ENCODE assay signal across 17 mouse cellular contexts in genomic region chr10:63156351-63156750, GRCm38 (mm10). TPM values are rescaled to one million over a fixed set of nuclear protein-coding genes. Genes with fewer than 3 reads are reported as not detected.
A peak's percentile ranks its signal among the peaks of the same experiment; 100 is the strongest.
DNase-seq lines count a peak whose midpoint lies in the region; ATAC-seq and TF ChIP-seq lines count a peak whose summit lies in the region.
"Had no signal": no experiment of that assay in that cellular context is flagged by ENCODE, and none has a peak within 500 bp of the region (broad histone marks: within the 10 kb centered on the region; RNA-seq: fewer than 3 reads in every experiment).

No protein-coding gene starts in this region.

- TF ChIP-seq RAD21 in MEL (IDR thresholded peaks at IDR 0.05; ENCODE audit: low read depth, low read length), result no peak; the same call in 1 of the 2 replicates

- no peak for ATAC-seq in heart, embryonic 15.5 days (replicated peaks; ENCODE audit: insufficient number of reproducible peaks, insufficient read depth, low FRiP score, low read depth)
- ATAC-seq in liver, embryonic 14.5 days (ENCODE audit: insufficient read depth), result no peak
- ATAC-seq in liver, embryonic 11.5 days (replicated peaks; ENCODE audit: low FRiP score), result no peak

- TF ChIP-seq POLR2A in MEL (IDR thresholded peaks at IDR 0.05; ENCODE audit: control insufficient read depth in 1 of 2, insufficient read depth in 1 of 2, low read depth in 1 of 2, low read length in 2 of 2, poor library complexity in 1 of 2), result no peak
- TF ChIP-seq POLR2A in small intestine, adult 2 months (IDR thresholded peaks at IDR 0.05; ENCODE audit: low read depth, low read length), result no peak

- H3K4me2 ChIP-seq in heart, embryonic 15.5 days, result no peak overlapping the region
- H3K4me2 ChIP-seq in liver, embryonic 14.5 days (ENCODE audit: low read depth), result no peak overlapping the region
- H3K4me2 ChIP-seq in liver, embryonic 11.5 days, result no peak overlapping the region
- H3K4me2 ChIP-seq: embryonic facial prominence, embryonic 12.5 days; limb, embryonic 15.5 days; midbrain, embryonic 11.5 days had no signal

- no peak overlapping the region for H3K4me3 ChIP-seq in heart, embryonic 15.5 days
- no peak overlapping the region for H3K4me3 ChIP-seq in liver, embryonic 14.5 days (ENCODE audit: insufficient read depth in 1 of 2, low read depth in 2 of 2, low read length in 2 of 2)
- no peak overlapping the region for H3K4me3 ChIP-seq in liver, embryonic 11.5 days (ENCODE audit: low read depth, low read length)
- no peak overlapping the region for H3K4me3 ChIP-seq in MEL (ENCODE audit: control insufficient read depth in 1 of 2, insufficient read depth in 1 of 2, low read depth in 2 of 2, low read length in 2 of 2)
- no peak overlapping the region for H3K4me3 ChIP-seq in small intestine, adult 2 months (ENCODE audit: low read depth, low read length)
- H3K4me3 ChIP-seq: embryonic facial prominence, embryonic 12.5 days; limb, embryonic 15.5 days had no signal

- DNase-seq in heart, postnatal 25 days (ENCODE audit: low spot score), result no peak
- no peak for DNase-seq in liver, embryonic 14.5 days (ENCODE audit: low read depth in 3 of 3, low spot score in 3 of 3)
- DNase-seq in liver, embryonic 11.5 days (ENCODE audit: low spot score), result no peak
- DNase-seq in MEL (ENCODE audit: low read depth, low spot score), result peak; percentile 23
- no peak for DNase-seq in right cerebral cortex, postnatal 4 days
- DNase-seq: cerebellum, adult 11-12 months; cerebellum, postnatal 36 days; thymus, postnatal 25 days had no signal

- peak overlapping the region; percentile 92 for H3K27ac ChIP-seq in heart, embryonic 15.5 days
- H3K27ac ChIP-seq in liver, embryonic 14.5 days, result no peak overlapping the region
- H3K27ac ChIP-seq in liver, embryonic 11.5 days (ENCODE audit: low read depth, low read length), result no peak overlapping the region
- no peak overlapping the region for H3K27ac ChIP-seq in MEL (ENCODE audit: control insufficient read depth, low read depth, low read length)
- peak overlapping the region; percentile 44 for H3K27ac ChIP-seq in small intestine, adult 2 months (ENCODE audit: insufficient read depth, low read depth, low read length)
- H3K27ac ChIP-seq: embryonic facial prominence, embryonic 12.5 days; limb, embryonic 15.5 days had no signal

- 86% methylated on average over 1 of the region's 1 CpGs for WGBS in heart, embryonic 15.5 days
- 73% methylated on average over 1 of the region's 1 CpGs for WGBS in liver, embryonic 14.5 days (ENCODE audit: insufficient replicate concordance)
- 86% methylated on average over 1 of the region's 1 CpGs for WGBS in liver, embryonic 11.5 days
- 93% methylated on average over 1 of the region's 1 CpGs for WGBS in small intestine, adult 2 months

- H3K79me2 ChIP-seq in MEL (ENCODE audit: control insufficient read depth, insufficient read depth, low read length, poor library complexity), result no peaks in the 10 kb centered on the region

- intact Hi-C loops in heart, postnatal 25 days (cut with DNase I), result no loop called here

- H3K4me1 ChIP-seq in heart, embryonic 15.5 days (replicated peaks), result peaks cover 31% of the 10 kb centered on the region
- peaks cover 10 to 17% of the 10 kb centered on the region in 2 experiments for H3K4me1 ChIP-seq in liver, embryonic 14.5 days (replicated peaks; ENCODE audit: control insufficient read depth in 2 of 2, insufficient read depth in 2 of 2, low read length in 1 of 2)
- H3K4me1 ChIP-seq in liver, embryonic 11.5 days (replicated peaks; ENCODE audit: control insufficient read depth, insufficient read depth, low read length), result peaks cover 8% of the 10 kb centered on the region
- 0 out of 4 replicates have a peak, but pooled peaks cover 0 to 4% of the 10 kb centered on the region in 2 experiments for H3K4me1 ChIP-seq in MEL (ENCODE audit: control insufficient read depth in 1 of 2, insufficient read depth in 2 of 2, low read length in 2 of 2)
- peaks cover 17% of the 10 kb centered on the region; the same call in 1 of the 2 replicates for H3K4me1 ChIP-seq in small intestine, adult 2 months (ENCODE audit: control insufficient read depth, insufficient read depth, insufficient read length, low read length)
- H3K4me1 ChIP-seq: embryonic facial prominence, embryonic 12.5 days; limb, embryonic 15.5 days had no signal

- no peaks in the 10 kb centered on the region for H3K9me3 ChIP-seq in heart, embryonic 15.5 days (replicated peaks)
- no peaks in the 10 kb centered on the region for H3K9me3 ChIP-seq in liver, embryonic 14.5 days (ENCODE audit: control insufficient read depth, low read length)
- no peaks in the 10 kb centered on the region for H3K9me3 ChIP-seq in liver, embryonic 11.5 days (ENCODE audit: control insufficient read depth, low read length)
- no peaks in the 10 kb centered on the region for H3K9me3 ChIP-seq in MEL (replicated peaks; ENCODE audit: insufficient read depth, low read length)
- H3K9me3 ChIP-seq: embryonic facial prominence, embryonic 12.5 days; limb, embryonic 15.5 days had no signal

- TF ChIP-seq CTCF in liver, embryonic 14.5 days (IDR thresholded peaks at IDR 0.05; ENCODE audit: low read depth), result peak; percentile 8; the same call in 1 of the 2 replicates
- peak; percentile 14 to 34 (median 24); a peak in 2 of 6 replicates for TF ChIP-seq CTCF in MEL (IDR thresholded peaks at IDR 0.05 in 2 of 3, conservative IDR thresholded peaks at IDR 0.05 in 1 of 3; ENCODE audit: control insufficient read depth in 1 of 3, insufficient read depth in 1 of 3, low read depth in 2 of 3, low read length in 3 of 3, poor library complexity in 1 of 3, severe bottlenecking in 1 of 3)
- TF ChIP-seq CTCF in small intestine, adult 2 months (IDR thresholded peaks at IDR 0.05; ENCODE audit: extremely low read depth, insufficient read length, insufficient replicate concordance, low read depth, low read length), result no peak

- no peaks in the 10 kb centered on the region for H3K36me3 ChIP-seq in heart, embryonic 15.5 days
- no peaks in the 10 kb centered on the region for H3K36me3 ChIP-seq in liver, embryonic 14.5 days (replicated peaks; ENCODE audit: control insufficient read depth, insufficient read depth, low read depth)
- H3K36me3 ChIP-seq in liver, embryonic 11.5 days (ENCODE audit: control insufficient read depth, insufficient read depth, low read length), result no peaks in the 10 kb centered on the region
- no peaks in the 10 kb centered on the region for H3K36me3 ChIP-seq in MEL (ENCODE audit: control insufficient read depth in 1 of 2, insufficient read depth in 2 of 2, low read length in 2 of 2)
- no peaks in the 10 kb centered on the region for H3K36me3 ChIP-seq in small intestine, adult 2 months (ENCODE audit: control insufficient read depth, insufficient read depth, low read length)
- H3K36me3 ChIP-seq: embryonic facial prominence, embryonic 12.5 days; limb, embryonic 15.5 days had no signal

- TF ChIP-seq EP300 in liver, embryonic 14.5 days (IDR thresholded peaks at IDR 0.05; ENCODE audit: low read depth), result no peak
- no peak for TF ChIP-seq EP300 in MEL (IDR thresholded peaks at IDR 0.05; ENCODE audit: low read depth in 1 of 2, low read length in 2 of 2)

- H3K27me3 ChIP-seq in heart, embryonic 15.5 days, result no peaks in the 10 kb centered on the region
- H3K27me3 ChIP-seq in liver, embryonic 14.5 days (ENCODE audit: control insufficient read depth, insufficient read depth, low read length), result no peaks in the 10 kb centered on the region
- no peaks in the 10 kb centered on the region for H3K27me3 ChIP-seq in liver, embryonic 11.5 days (replicated peaks; ENCODE audit: control insufficient read depth, insufficient read depth, low read length)
- H3K27me3 ChIP-seq in MEL (ENCODE audit: control insufficient read depth in 1 of 2, insufficient read depth in 2 of 2, low read length in 2 of 2), result no peaks in the 10 kb centered on the region; a peak in 1 of 4 replicates
- no peaks in the 10 kb centered on the region for H3K27me3 ChIP-seq in small intestine, adult 2 months (ENCODE audit: control insufficient read depth, insufficient read depth, low read length)
- H3K27me3 ChIP-seq: embryonic facial prominence, embryonic 12.5 days; limb, embryonic 15.5 days had no signal

- H3K9ac ChIP-seq in heart, embryonic 15.5 days, result no peak overlapping the region
- no peak overlapping the region for H3K9ac ChIP-seq in liver, embryonic 14.5 days (replicated peaks)
- no peak overlapping the region for H3K9ac ChIP-seq in liver, embryonic 11.5 days (ENCODE audit: low read depth, low read length)
- H3K9ac ChIP-seq in MEL (ENCODE audit: control insufficient read depth, low read depth, low read length, poor library complexity, severe bottlenecking), result no peak overlapping the region
- H3K9ac ChIP-seq: embryonic facial prominence, embryonic 12.5 days; limb, embryonic 15.5 days had no signal

TF ChIP-seq in MEL, 35 proteins besides CTCF, POLR2A, EP300 and RAD21:
- TF ChIP-seq SIN3A (IDR thresholded peaks at IDR 0.05; ENCODE audit: low read length) (no peak), SMC3 (IDR thresholded peaks at IDR 0.05; ENCODE audit: low read depth, low read length) (0 out of 2 replicates have a peak, but pooled peaks have one; percentile 13)
TF ChIP-seq in MEL: peak in this region for 1.

RNA-seq across cellular contexts. Expression of gene Mypn, which starts 47.4 kb away (rescaled TPM):
- polyA plus RNA-seq in heart, embryonic 15.5 days (2015; fragmentation: Nextera tagmentation; extraction: Ambion mirVana), result 8.7 and 9.9 TPM in 2 replicates
- total RNA-seq in heart, postnatal 25 days (2021), result 100 to 1,000 TPM; 101 to 108 TPM
- polyA plus RNA-seq in liver, embryonic 14.5 days (2012; rRNA removed), result 0.02 and 0.03 TPM in 2 replicates
- polyA plus RNA-seq in liver, embryonic 14.5 days (2014; fragmentation: Nextera tagmentation; extraction: Ambion mirVana), result 0.05 and 0.13 TPM in 2 replicates
- polyA plus RNA-seq in liver, embryonic 11.5 days (2014; fragmentation: Nextera tagmentation; extraction: Ambion mirVana), result 0.16 and 0.30 TPM in 2 replicates
- not detected in 2 replicates for total RNA-seq in MEL (2012; rRNA removed)
- polyA plus RNA-seq in MEL (2012; ENCODE audit: insufficient read depth in 1 of 2, insufficient read length in 2 of 2, low read depth in 1 of 2, low replicate concordance in 2 of 2, missing spikeins in 1 of 2), result not detected
- polyA plus RNA-seq in small intestine, adult 2 months (2012; rRNA removed), result 0.05 TPM in 2 replicates
- total RNA-seq: hematopoietic stem cell, adult 5-6 weeks had no signal
- polyA plus RNA-seq: spleen, adult 2 months had no signal

RNA-seq across cellular contexts. Expression of gene Atoh7, which starts 56.9 kb away (rescaled TPM):
- polyA plus RNA-seq in heart, embryonic 15.5 days (2015; fragmentation: Nextera tagmentation; extraction: Ambion mirVana), result not detected in 2 replicates
- total RNA-seq in heart, postnatal 25 days (2021), result not detected
- polyA plus RNA-seq in liver, embryonic 14.5 days (2012; rRNA removed), result 0.02 TPM in 1 of 2 replicates, not detected in the other
- not detected in 2 replicates for polyA plus RNA-seq in liver, embryonic 14.5 days (2014; fragmentation: Nextera tagmentation; extraction: Ambion mirVana)
- not detected in 2 replicates for polyA plus RNA-seq in liver, embryonic 11.5 days (2014; fragmentation: Nextera tagmentation; extraction: Ambion mirVana)
- total RNA-seq in MEL (2012; rRNA removed), result not detected in 2 replicates
- polyA plus RNA-seq in MEL (2012; ENCODE audit: insufficient read depth in 1 of 2, insufficient read length in 2 of 2, low read depth in 1 of 2, low replicate concordance in 2 of 2, missing spikeins in 1 of 2), result not detected
- polyA plus RNA-seq in small intestine, adult 2 months (2012; rRNA removed), result 0.08 TPM in 1 of 2 replicates, not detected in the other
- total RNA-seq: gastrocnemius, postnatal 25 days; hematopoietic stem cell, adult 5-6 weeks had no signal
- polyA plus RNA-seq: kidney, embryonic 16.5 days; limb, embryonic 15.5 days; spleen, adult 2 months had no signal

Comparison
In these comparisons a context has a peak if more than half of its experiments do, and no peak if none do; other contexts are left out.
1. H3K27ac ChIP-seq: peak in heart, embryonic 15.5 days (single experiment) and small intestine, adult 2 months (single experiment); none in liver, embryonic 14.5 days (single experiment), liver, embryonic 11.5 days (single experiment) and MEL (single experiment).